Mouse (Mus musculus): Measurements from ENCODE around the gene Adal.
"Not testable (repeated sequence)": the region's sequence is repeated elsewhere in the genome, so short reads cannot be mapped to it uniquely, and the experiment has no call there.

Adal gene

DNA sequence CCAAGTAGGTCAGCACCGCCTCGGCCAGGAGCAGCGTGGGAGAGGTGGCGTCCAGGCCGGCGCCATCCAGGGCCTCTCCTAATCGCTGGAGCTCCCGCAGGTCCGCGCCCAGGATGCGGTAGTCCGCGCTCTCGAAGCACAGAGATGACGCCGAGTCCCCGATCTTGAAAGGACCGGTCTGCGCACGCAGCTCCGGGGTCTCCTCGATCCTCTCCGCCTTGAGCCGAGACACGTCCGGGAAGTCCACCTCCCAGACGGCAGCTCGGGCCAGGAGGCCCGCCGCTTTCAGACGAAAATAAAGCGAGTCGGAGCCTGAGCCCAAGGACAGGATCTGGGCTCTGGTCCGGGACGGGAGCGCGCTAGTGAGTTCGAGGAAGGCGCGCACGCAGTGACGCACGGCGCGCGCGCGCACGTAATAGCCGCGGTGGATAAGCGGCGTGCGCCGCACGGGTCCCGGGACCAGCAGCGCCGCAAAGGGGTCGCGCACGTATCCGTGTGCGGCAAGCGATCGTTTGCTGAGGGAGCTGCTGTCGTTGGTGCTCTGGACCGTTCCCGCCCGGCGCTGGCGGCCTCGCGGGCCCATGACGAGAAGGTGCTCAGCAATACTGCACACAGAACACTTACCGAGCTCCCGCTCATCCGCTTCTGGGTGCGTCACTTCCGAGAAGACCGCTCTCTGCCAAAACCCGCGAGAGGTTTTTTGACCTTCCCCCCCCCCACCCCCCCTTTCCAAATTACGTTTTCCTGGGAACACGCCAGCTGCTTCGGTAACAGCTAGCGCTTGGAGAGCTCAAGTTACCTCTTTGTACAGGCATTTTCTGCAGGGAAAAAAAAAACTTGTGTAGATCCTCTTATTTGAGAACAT, at the start of gene Adal, which contains the start of gene Lcmt2:
Adal (plus strand) TSS at position 411 of the 865 bp plus-strand sequence.
Lcmt2 (minus strand) TSS at position 636 of the 865 bp plus-strand sequence.
- DNase-seq (ENCODE audit: low spot score), result peak; percentile 92

GRCm38 (mm10) chr2:121102051-121102450, 38.2 kb upstream of the Adal start:
- DNase-seq (ENCODE audit: low spot score), result peak; percentile 80

GRCm38 (mm10) chr2:121105940-121106339, 34.3 kb upstream of the Adal start:
- DNase-seq (ENCODE audit: low spot score), result no peak

- no peak for DNase-seq (ENCODE audit: low spot score)
Observed at GRCm38 (mm10) chr2:121109695-121110094, 30.5 kb upstream of the Adal start, which contains the start of gene Tgm7. Gene Tgm7 (minus strand): TSS chr2:121109795.

GRCm38 (mm10) chr2:121115418-121115817, 24.8 kb upstream of the Adal start:
- no peak for DNase-seq (ENCODE audit: low spot score)

GRCm38 (mm10) chr2:121119260-121119659, 21.0 kb upstream of the Adal start:
- DNase-seq (ENCODE audit: low spot score), result peak; percentile 45

- not testable (repeated sequence) for DNase-seq (ENCODE audit: low spot score)
Observed at GRCm38 (mm10) chr2:121126302-121126701, 13.9 kb upstream of the Adal start.

- DNase-seq (ENCODE audit: low spot score), result no peak
Observed at GRCm38 (mm10) chr2:121127536-121127935, 12.7 kb upstream of the Adal start.

- no peak for DNase-seq (ENCODE audit: low spot score)
Observed at GRCm38 (mm10) chr2:121128865-121129620, 11.2 kb upstream of the Adal start.

- DNase-seq (ENCODE audit: low spot score), result peak; percentile 21
Observed at GRCm38 (mm10) chr2:121132822-121133221, 7.4 kb upstream of the Adal start.

GRCm38 (mm10) chr2:121137371-121137770, 2.9 kb upstream of the Adal start:
- DNase-seq (ENCODE audit: low spot score), result no peak

DNA sequence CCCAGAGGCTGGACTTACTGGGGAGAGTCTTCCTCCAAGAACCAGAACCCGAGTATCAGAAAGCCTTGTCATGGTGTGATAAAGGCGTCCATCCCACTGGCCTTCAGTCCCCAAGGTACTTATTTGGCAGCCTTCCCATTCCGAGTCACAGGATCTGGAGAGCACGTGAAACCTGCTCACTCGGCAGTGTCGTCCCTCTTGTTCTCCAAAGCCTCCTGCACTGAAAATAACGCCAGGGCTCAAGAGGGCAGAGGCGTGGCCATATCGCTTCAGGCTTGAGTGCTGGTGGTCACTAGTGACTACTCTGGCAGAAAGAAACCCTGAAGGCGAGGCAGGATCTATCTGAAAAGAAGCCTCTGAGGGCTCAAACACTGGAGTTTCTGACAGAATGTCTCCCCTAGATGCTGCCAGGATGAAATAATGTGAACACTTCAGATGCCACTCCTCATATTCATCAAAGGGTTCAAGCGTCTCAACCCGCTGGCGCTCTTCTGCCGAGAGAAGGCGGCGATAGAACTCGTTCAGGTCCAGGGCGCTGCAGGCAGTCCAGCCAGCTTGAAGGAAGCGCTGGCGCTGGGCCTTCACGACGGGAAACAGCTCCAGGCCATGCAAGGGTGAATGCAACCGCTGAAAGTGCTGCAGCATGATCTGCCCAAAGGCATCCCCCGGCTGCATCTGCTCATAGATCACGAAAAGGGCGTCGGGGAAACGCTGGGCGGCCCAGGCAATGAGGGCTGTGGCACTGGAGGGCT, 786 bp upstream of the Adal start:
- peak; percentile 16 for DNase-seq (ENCODE audit: low spot score)

- peak; percentile 33 for DNase-seq (ENCODE audit: low spot score)
Observed at GRCm38 (mm10) chr2:121141216-121142035, 1.2 kb downstream of the Adal start.

GRCm38 (mm10) chr2:121142415-121142814, 2.2 kb downstream of the Adal start:
- DNase-seq (ENCODE audit: low spot score), result no peak

DNA sequence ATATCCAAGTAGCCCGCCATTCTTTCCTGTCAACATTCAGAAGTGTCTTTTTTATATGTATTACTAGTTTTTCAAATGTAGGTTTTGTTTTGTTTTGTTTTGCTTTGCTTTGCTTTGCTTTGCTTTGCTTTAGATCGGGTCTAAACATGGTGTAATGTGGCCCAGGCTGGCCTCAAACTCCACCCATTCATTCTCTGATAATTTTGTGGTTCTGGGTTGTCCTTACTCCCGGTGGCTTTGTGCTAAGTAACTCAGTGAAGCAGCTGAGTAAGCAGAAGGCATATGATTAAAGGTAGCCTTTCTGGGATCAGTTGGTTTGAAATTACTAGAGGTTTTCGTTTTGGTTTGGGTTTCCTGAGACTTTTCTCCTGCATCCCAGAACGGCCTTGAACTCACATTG, 9.5 kb downstream of the Adal start:
- DNase-seq (ENCODE audit: low spot score), result no peak

- no peak for DNase-seq (ENCODE audit: low spot score)
Observed at GRCm38 (mm10) chr2:121153100-121153499, 12.9 kb downstream of the Adal start.

- no peak for DNase-seq (ENCODE audit: low spot score)
Observed at GRCm38 (mm10) chr2:121169173-121169572, 28.9 kb downstream of the Adal start.

GRCm38 (mm10) chr2:121169902-121170301, 29.7 kb downstream of the Adal start:
- peak; percentile 24 for DNase-seq (ENCODE audit: low spot score)

GRCm38 (mm10) chr2:121170481-121170971, 30.3 kb downstream of the Adal start, which contains the start of gene Tubgcp4:
Gene Tubgcp4 (plus strand): TSS chr2:121170654.
- DNase-seq (ENCODE audit: low spot score), result peak; percentile 73

GRCm38 (mm10) chr2:121170980-121171742, 30.9 kb downstream of the Adal start, which contains the start of gene Zscan29:
Gene Zscan29 (minus strand): TSS chr2:121171125.
- DNase-seq (ENCODE audit: low spot score), result peak; percentile 92

All from adipocyte (in vitro differentiated cells).